Mouse (Mus musculus): ENCODE measurements around the gene Zmym4. TPM values are rescaled to one million over a fixed set of nuclear protein-coding genes. Genes with fewer than 3 reads are reported as not detected.

Zmym4 gene
- total RNA-seq, 4 experiments from 2014 or later, result 52.0 to 64.4 (median 55.9) TPM

- DNase-seq (ENCODE audit: low spot score in 2 of 2), result no peak
Observed at GRCm38 (mm10) chr4:126943421-126943820, 24.5 kb downstream of the Zmym4 start.

- no peak for DNase-seq (ENCODE audit: low spot score in 2 of 2)
Observed at GRCm38 (mm10) chr4:126942846-126943245, 25.1 kb downstream of the Zmym4 start.

- no peak for DNase-seq (ENCODE audit: low spot score in 2 of 2)
Observed at GRCm38 (mm10) chr4:126927701-126928100, 40.2 kb downstream of the Zmym4 start.

GRCm38 (mm10) chr4:126889879-126890278 lies 78.1 kb downstream of the Zmym4 start:
- no peak for DNase-seq (ENCODE audit: low spot score in 2 of 2)

- no peak for DNase-seq (ENCODE audit: low spot score in 2 of 2)
Observed at GRCm38 (mm10) chr4:126885953-126886352, 82.0 kb downstream of the Zmym4 start.

GRCm38 (mm10) chr4:126883602-126884001 lies 84.3 kb downstream of the Zmym4 start:
- DNase-seq (ENCODE audit: low spot score in 2 of 2), result no peak

- no peak for DNase-seq (ENCODE audit: low spot score in 2 of 2)
Observed at GRCm38 (mm10) chr4:126879560-126880275, 88.2 kb downstream of the Zmym4 start.

GRCm38 (mm10) chr4:126872717-126873116 lies 95.2 kb downstream of the Zmym4 start:
- no peak for DNase-seq (ENCODE audit: low spot score in 2 of 2)

GRCm38 (mm10) chr4:126868699-126869098 lies 99.2 kb downstream of the Zmym4 start:
- DNase-seq (ENCODE audit: low spot score in 2 of 2), result no peak

GRCm38 (mm10) chr4:126861514-126862266 lies 106.2 kb downstream of the Zmym4 start:
- no peak for DNase-seq (ENCODE audit: low spot score in 2 of 2)

- DNase-seq (ENCODE audit: low spot score in 2 of 2), result no peak
Observed at GRCm38 (mm10) chr4:126860268-126860986, 107.5 kb downstream of the Zmym4 start.

GRCm38 (mm10) chr4:126852971-126853370 lies 115.0 kb downstream of the Zmym4 start:
- no peak for DNase-seq (ENCODE audit: low spot score in 2 of 2)

- DNase-seq (ENCODE audit: low spot score in 2 of 2), result no peak
Observed at GRCm38 (mm10) chr4:126850778-126851080, 117.2 kb downstream of the Zmym4 start.

- no peak for DNase-seq (ENCODE audit: low spot score in 2 of 2)
Observed at GRCm38 (mm10) chr4:126850019-126850777, 117.7 kb downstream of the Zmym4 start.

- no peak for DNase-seq (ENCODE audit: low spot score in 2 of 2)
Observed at GRCm38 (mm10) chr4:126846971-126847370, 121.0 kb downstream of the Zmym4 start.

GRCm38 (mm10) chr4:126845664-126846063 lies 122.3 kb downstream of the Zmym4 start:
- no peak for DNase-seq (ENCODE audit: low spot score in 2 of 2)

GRCm38 (mm10) chr4:126842911-126843310 lies 125.0 kb downstream of the Zmym4 start:
- no peak for DNase-seq (ENCODE audit: low spot score in 2 of 2)

- no peak for DNase-seq (ENCODE audit: low spot score in 2 of 2)
Observed at GRCm38 (mm10) chr4:126840996-126841560, 126.9 kb downstream of the Zmym4 start.

GRCm38 (mm10) chr4:126839873-126840272 lies 128.1 kb downstream of the Zmym4 start:
- DNase-seq (ENCODE audit: low spot score in 2 of 2), result peak; percentile 80 to 92

- no peak for DNase-seq (ENCODE audit: low spot score in 2 of 2)
Observed at GRCm38 (mm10) chr4:126838799-126839198, 129.1 kb downstream of the Zmym4 start.

- no peak for DNase-seq (ENCODE audit: low spot score in 2 of 2)
Observed at GRCm38 (mm10) chr4:126831122-126831521, 136.8 kb downstream of the Zmym4 start.
